Mouse (Mus musculus) liver, embryonic 11.5 days (tissue): ENCODE data around the gene Tspan12. TPM values are rescaled to one million over a fixed set of nuclear protein-coding genes. Genes with fewer than 3 reads are reported as not detected.

ENCODE experiments used
- polyA plus RNA-seq: library from polyadenylated mRNA; unstranded; fragments of >200 nt; fragmentation: Nextera tagmentation; extraction: Ambion mirVana; gene quantifications from 2 replicates; pipeline ENCODE4 v1.2.1, GENCODE M21; 2014

Tspan12 gene
- polyA plus RNA-seq, 1 experiment from 2014 or later: 47.9 TPM

Other genes starting within 250 kb of the Tspan12 start
- 28.4 and 29.2 TPM in 2 replicates for gene Ing3, start 97.1 kb upstream of the Tspan12 start, polyA plus RNA-seq
- 6.9 TPM in 2 replicates for gene Cped1, start 133.4 kb upstream of the Tspan12 start, polyA plus RNA-seq